Mouse (Mus musculus) heart, adult 2 months (tissue): ENCODE measurements at regions not wholly inside any gene's neighbourhood (a gene's known extent, or its start where the extent isn't known, plus 50 kb on each side); places are given as distances from the start of the nearest gene placed in this dataset.

ENCODE experiments used
- DNase-seq, 2 experiments: peaks; one replicate each; pipeline ENCODE4 v3.0.0; 2021
- H3K27ac ChIP-seq: fragments of 200-600 bp; 2 replicates; pipeline ENCODE4 v1.8.1; 2022
- H3K27me3 ChIP-seq: fragments of 200-500 bp; 2 replicates; pipeline ENCODE4 v1.6.1; 2012; ENCODE audit warnings: mild to moderate bottlenecking, low read length, inconsistent platforms, mixed read lengths; ENCODE audit not compliant: control insufficient read depth, insufficient read depth
- H3K36me3 ChIP-seq: fragments of 200-500 bp; 2 replicates; pipeline ENCODE4 v1.6.1; 2012; ENCODE audit warnings: low read length, inconsistent platforms; ENCODE audit not compliant: control insufficient read depth, insufficient read depth
- H3K4me1 ChIP-seq: fragments of 200-500 bp; 2 replicates; pipeline ENCODE4 v1.6.1; 2011; ENCODE audit warnings: low read length; ENCODE audit not compliant: control insufficient read depth, insufficient read depth
- H3K4me3 ChIP-seq: fragments of 200-600 bp; 2 replicates; pipeline ENCODE4 v1.8.1; 2022
- H3K79me2 ChIP-seq: fragments of 200-500 bp; replicated peaks from 2 replicates; pipeline ENCODE4 v1.6.1; 2012; ENCODE audit warnings: mild to moderate bottlenecking, inconsistent platforms, low read length, moderate library complexity, mixed read lengths; ENCODE audit not compliant: control insufficient read depth, insufficient read depth
- H3K9ac ChIP-seq: fragments of 200-500 bp; 2 replicates; pipeline ENCODE4 v1.6.1; 2012; ENCODE audit warnings: low read depth, mild to moderate bottlenecking, control low read depth, inconsistent platforms, low read length, mixed read lengths
- CTCF ChIP-seq: fragments of 200-600 bp; IDR thresholded peaks from 2 replicates; pipeline ENCODE4 v1.8.1; 2022; ENCODE audit warnings: antibody characterized with exemption, mild to moderate bottlenecking, moderate library complexity
- EP300 ChIP-seq: fragments of 200-500 bp; IDR thresholded peaks from 2 replicates; pipeline ENCODE4 v1.6.1; 2011; ENCODE audit warnings: low read depth, low read length, control low read depth; ENCODE audit not compliant: insufficient read depth
- POLR2A ChIP-seq: fragments of 200-500 bp; IDR thresholded peaks from 2 replicates; pipeline ENCODE4 v1.6.1; 2011; ENCODE audit warnings: mild to moderate bottlenecking, low read depth, low read length, control low read depth; ENCODE audit not compliant: insufficient read depth
- WGBS: fragments of 180-500 bp; shearing (Covaris S2); methylation state at CpG from one replicate; pipeline ENCODE4 v1.1.7; 2018; 5-methylcytosine and 5-hydroxymethylcytosine counted together
- intact Hi-C: fragments of 180-260 bp; cut with DNase I; formaldehyde crosslinking; loops from one replicate; pipeline ENCODE4 v1.15.1; 2025

DNA sequence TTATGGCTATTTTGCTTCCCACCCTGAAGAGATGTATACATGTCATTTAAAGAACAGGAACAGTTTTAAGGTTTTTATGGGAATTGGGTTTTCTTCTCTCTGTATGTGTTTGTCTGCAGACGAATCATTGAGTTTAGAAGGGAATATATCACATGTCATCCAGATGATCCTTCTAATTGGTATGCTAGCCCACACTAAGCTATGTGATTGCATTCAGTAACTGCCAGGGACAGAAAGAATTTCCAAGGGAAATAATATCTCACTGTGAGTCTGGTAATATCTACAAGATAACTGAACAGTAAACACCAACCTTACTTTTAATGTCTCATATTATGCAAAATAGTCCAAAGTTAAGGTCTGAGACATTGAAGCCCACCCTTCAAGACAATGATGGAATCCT is 698.0 kb downstream of the Nedd1 start:
- Histone ChIP-seq H3K27ac (no peak overlapping the region), H3K36me3 (0 out of 2 replicates have a peak, but pooled peaks cover 2% of the 10 kb centered on the region), H3K79me2 (no peaks in the 10 kb centered on the region), H3K9ac (no peak overlapping the region), H3K4me3 (no peak overlapping the region), H3K4me1 (no peaks in the 10 kb centered on the region; the same call in 1 of the 2 replicates), H3K27me3 (no peaks in the 10 kb centered on the region)
- intact Hi-C loops, result no loop called here
- no peak for DNase-seq
- WGBS, result 64% methylated on average over 1 of the region's 1 CpGs
- no peak for TF ChIP-seq POLR2A
- TF ChIP-seq EP300, result no peak
- no peak for TF ChIP-seq CTCF

DNA sequence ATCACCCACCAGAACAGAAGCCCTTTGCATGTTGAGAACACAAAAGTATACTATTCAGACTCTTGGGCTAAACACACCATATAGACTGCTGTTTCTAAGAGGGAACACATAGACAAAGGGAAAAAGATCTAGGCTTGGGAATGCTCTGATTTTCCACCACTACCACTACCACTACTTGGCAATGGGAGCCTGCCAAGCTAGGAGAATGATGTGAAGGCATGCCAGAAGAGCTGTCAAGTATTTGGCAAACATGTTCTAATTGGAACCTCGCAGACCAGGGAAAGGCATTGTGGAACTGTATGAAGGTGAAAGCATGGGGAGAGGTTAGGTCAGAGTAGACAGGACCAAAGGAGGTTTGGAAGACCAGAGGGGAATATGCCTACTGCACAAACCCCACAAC is 701.2 kb downstream of the Nedd1 start:
- Histone ChIP-seq H3K4me1 (no peaks in the 10 kb centered on the region; the same call in 1 of the 2 replicates), H3K27ac (no peak overlapping the region), H3K79me2 (no peaks in the 10 kb centered on the region), H3K4me3 (no peak overlapping the region), H3K27me3 (no peaks in the 10 kb centered on the region), H3K9ac (no peak overlapping the region), H3K36me3 (0 out of 2 replicates have a peak, but pooled peaks cover 2% of the 10 kb centered on the region)
- TF ChIP-seq EP300 (no peak), POLR2A (no peak), CTCF (no peak)
- WGBS, result 53% methylated on average over 1 of the region's 1 CpGs
- intact Hi-C loops, result no loop called here
- no peak for DNase-seq

- Histone ChIP-seq H3K27me3 (no peaks in the 10 kb centered on the region), H3K79me2 (no peaks in the 10 kb centered on the region), H3K9ac (no peak overlapping the region), H3K27ac (no peak overlapping the region), H3K4me1 (no peaks in the 10 kb centered on the region), H3K36me3 (no peaks in the 10 kb centered on the region), H3K4me3 (no peak overlapping the region)
- DNase-seq, result no peak
- WGBS, result 61% methylated on average over 10 of the region's 10 CpGs
- TF ChIP-seq EP300 (no peak), CTCF (no peak), POLR2A (no peak)
- intact Hi-C loops, result no loop called here
These were observed 712.7 kb downstream of the Nedd1 start for GRCm38 (mm10) chr10:92009551-92009950.

- no peak overlapping the region for H3K9ac ChIP-seq
- H3K79me2 ChIP-seq, result no peaks in the 10 kb centered on the region
- H3K4me1 ChIP-seq, result no peaks in the 10 kb centered on the region
- H3K4me3 ChIP-seq, result no peak overlapping the region
- 73% methylated on average over 2 of the region's 2 CpGs for WGBS
- H3K27me3 ChIP-seq, result no peaks in the 10 kb centered on the region
- intact Hi-C loops, result no loop called here
- H3K27ac ChIP-seq, result no peak overlapping the region
- no peak for DNase-seq
- TF ChIP-seq CTCF (no peak), POLR2A (no peak), EP300 (no peak)
- H3K36me3 ChIP-seq, result no peaks in the 10 kb centered on the region
These were observed 714.3 kb downstream of the Nedd1 start for GRCm38 (mm10) chr10:92007891-92008290.

DNA sequence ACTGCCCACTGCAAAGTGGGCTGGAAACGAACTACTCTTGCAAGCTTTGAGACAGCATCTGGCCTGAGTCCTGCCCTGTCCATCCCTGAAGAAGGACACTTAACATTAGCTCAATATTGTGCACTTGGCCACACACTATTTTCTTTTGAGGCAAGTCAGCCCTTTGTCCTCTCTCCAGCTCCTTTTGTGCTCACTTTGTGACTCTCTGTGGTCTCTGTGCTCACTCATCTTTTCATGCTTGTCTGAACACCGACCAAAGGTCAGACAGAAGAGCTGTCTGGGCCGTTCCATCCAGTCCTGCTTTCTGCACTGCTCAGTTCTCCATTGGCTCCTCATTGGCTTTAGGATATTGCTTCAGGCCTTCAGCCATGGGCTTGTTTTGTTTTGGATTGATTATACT is 715.8 kb downstream of the Nedd1 start:
- WGBS, result 68% methylated on average over 3 of the region's 3 CpGs
- no peaks in the 10 kb centered on the region for H3K79me2 ChIP-seq
- H3K4me1 ChIP-seq, result no peaks in the 10 kb centered on the region
- no peak overlapping the region for H3K4me3 ChIP-seq
- intact Hi-C loops, result no loop called here
- DNase-seq, result no peak
- no peak overlapping the region for H3K9ac ChIP-seq
- no peak overlapping the region for H3K27ac ChIP-seq
- TF ChIP-seq EP300 (no peak), POLR2A (no peak), CTCF (no peak)
- no peaks in the 10 kb centered on the region for H3K36me3 ChIP-seq
- no peaks in the 10 kb centered on the region for H3K27me3 ChIP-seq

DNA sequence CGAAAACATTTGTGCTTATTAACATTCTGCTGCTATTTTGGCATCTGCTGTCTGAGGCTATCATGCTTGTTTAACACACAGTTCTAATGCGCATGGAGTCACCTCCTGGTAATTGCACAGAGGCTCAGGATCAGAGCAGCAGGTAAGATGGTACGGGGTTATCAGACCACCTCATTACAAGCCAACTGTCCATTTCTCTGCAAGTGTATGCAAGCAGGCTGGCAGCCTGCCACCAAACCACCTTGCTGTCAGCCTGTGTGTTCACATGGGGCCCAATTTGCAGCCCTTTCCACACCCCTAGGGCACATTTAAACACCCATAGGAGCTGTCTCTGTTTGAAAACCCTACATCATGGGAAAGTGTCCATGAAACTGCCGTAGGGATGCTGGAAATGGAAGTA is 731.2 kb downstream of the Nedd1 start:
- Histone ChIP-seq H3K27ac (no peak overlapping the region), H3K4me1 (no peaks in the 10 kb centered on the region), H3K9ac (no peak overlapping the region), H3K4me3 (no peak overlapping the region), H3K79me2 (no peaks in the 10 kb centered on the region), H3K36me3 (no peaks in the 10 kb centered on the region), H3K27me3 (no peaks in the 10 kb centered on the region)
- DNase-seq, result no peak
- intact Hi-C loops, result no loop called here
- WGBS, result 68% methylated on average over 4 of the region's 4 CpGs
- TF ChIP-seq CTCF (no peak), POLR2A (no peak), EP300 (no peak)

DNA sequence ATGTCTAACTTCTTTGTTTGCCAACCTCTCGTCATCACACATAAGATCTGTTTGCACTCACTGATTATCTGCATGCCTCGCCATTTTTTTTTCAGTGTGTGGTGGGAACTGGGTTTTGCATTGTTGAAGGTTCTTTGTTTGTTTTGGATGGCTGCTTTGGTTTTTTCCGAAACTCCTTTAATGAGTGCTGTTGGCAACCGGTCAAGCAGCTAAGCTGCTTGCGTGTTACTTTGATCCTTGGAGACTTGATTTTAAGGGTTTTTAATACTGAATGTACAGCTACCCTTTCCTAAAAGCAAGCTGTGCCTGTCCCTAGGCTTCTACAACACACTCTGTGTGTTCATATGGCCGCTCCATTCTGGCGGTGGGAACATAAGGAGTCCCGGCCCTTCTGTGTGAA is 733.9 kb downstream of the Nedd1 start:
- no peak overlapping the region for H3K27ac ChIP-seq
- 48% methylated on average over 8 of the region's 8 CpGs for WGBS
- no peak for DNase-seq
- no peak for TF ChIP-seq EP300
- TF ChIP-seq POLR2A, result no peak
- TF ChIP-seq CTCF, result no peak
- no peaks in the 10 kb centered on the region for H3K36me3 ChIP-seq
- no peaks in the 10 kb centered on the region for H3K79me2 ChIP-seq
- intact Hi-C loops, result no loop called here
- no peaks in the 10 kb centered on the region for H3K4me1 ChIP-seq
- H3K27me3 ChIP-seq, result no peaks in the 10 kb centered on the region
- H3K4me3 ChIP-seq, result no peak overlapping the region
- H3K9ac ChIP-seq, result no peak overlapping the region
